Mouse (Mus musculus): ENCODE data around the gene Eif3i. TPM values are rescaled to one million over a fixed set of nuclear protein-coding genes. Genes with fewer than 3 reads are reported as not detected.

The Eif3i gene
- polyA plus RNA-seq, 1 experiment from 2014 or later = 200 TPM

GRCm38 (mm10) chr4:129615801-129616290 is 15.4 kb upstream of the Eif3i start:
- Histone ChIP-seq H3K4me1 (ENCODE audit: control insufficient read depth, insufficient read depth, low read length) (peaks cover 7% of the 10 kb centered on the region; the same call in 1 of the 2 replicates), H3K27ac (ENCODE audit: low read depth, low read length) (no peak overlapping the region), H3K4me2 (no peak overlapping the region), H3K9me3 (replicated peaks; ENCODE audit: control insufficient read depth, low read length) (no peaks in the 10 kb centered on the region), H3K4me3 (ENCODE audit: low read depth, low read length) (no peak overlapping the region), H3K27me3 (ENCODE audit: control insufficient read depth, insufficient read depth, low read length) (no peaks in the 10 kb centered on the region), H3K9ac (ENCODE audit: low read depth, low read length) (no peak overlapping the region), H3K36me3 (ENCODE audit: control insufficient read depth, insufficient read depth, low read length) (no peaks in the 10 kb centered on the region)
- 87% methylated on average over 9 of the region's 9 CpGs for WGBS (ENCODE audit: insufficient replicate concordance)
- no peak for ATAC-seq (replicated peaks; ENCODE audit: insufficient number of reproducible peaks, low FRiP score, low TSS enrichment)

GRCm38 (mm10) chr4:129614093-129614492 is 13.6 kb upstream of the Eif3i start, which contains the start of gene Dcdc2b:
Dcdc2b (minus strand) TSS chr4:129614257.
- no peak within 1 kb of the TSS for H3K27ac ChIP-seq (ENCODE audit: low read depth, low read length)

GRCm38 (mm10) chr4:129610472-129610871 is 10.0 kb upstream of the Eif3i start:
- no peak overlapping the region for H3K4me2 ChIP-seq
- ATAC-seq (replicated peaks; ENCODE audit: insufficient number of reproducible peaks, low FRiP score, low TSS enrichment) = no peak
- H3K4me3 ChIP-seq (ENCODE audit: low read depth, low read length) = no peak overlapping the region
- no peaks in the 10 kb centered on the region for H3K4me1 ChIP-seq (ENCODE audit: control insufficient read depth, insufficient read depth, low read length)
- no peak overlapping the region for H3K27ac ChIP-seq (ENCODE audit: low read depth, low read length)
- no peaks in the 10 kb centered on the region for H3K27me3 ChIP-seq (ENCODE audit: control insufficient read depth, insufficient read depth, low read length)
- peaks cover 8% of the 10 kb centered on the region for H3K36me3 ChIP-seq (ENCODE audit: control insufficient read depth, insufficient read depth, low read length)
- 70% methylated on average over 4 of the region's 4 CpGs for WGBS (ENCODE audit: insufficient replicate concordance)
- no peak overlapping the region for H3K9ac ChIP-seq (ENCODE audit: low read depth, low read length)
- no peaks in the 10 kb centered on the region for H3K9me3 ChIP-seq (replicated peaks; ENCODE audit: control insufficient read depth, low read length)

More at GRCm38 (mm10) chr4:129614093-129614492, 13.6 kb upstream of the Eif3i start, which contains the start of gene Dcdc2b:
- WGBS (ENCODE audit: insufficient replicate concordance) = 84% methylated on average over 6 of the region's 6 CpGs
- no peaks in the 10 kb centered on the region for H3K36me3 ChIP-seq (ENCODE audit: control insufficient read depth, insufficient read depth, low read length)
- H3K4me2 ChIP-seq = no peak within 1 kb of the TSS
- no peaks in the 10 kb centered on the region for H3K9me3 ChIP-seq (replicated peaks; ENCODE audit: control insufficient read depth, low read length)
- peaks cover 7% of the 10 kb centered on the region; the same call in 1 of the 2 replicates for H3K4me1 ChIP-seq (ENCODE audit: control insufficient read depth, insufficient read depth, low read length)
- no peak for ATAC-seq (replicated peaks; ENCODE audit: insufficient number of reproducible peaks, low FRiP score, low TSS enrichment)
- no peak within 1 kb of the TSS for H3K4me3 ChIP-seq (ENCODE audit: low read depth, low read length)
- H3K9ac ChIP-seq (ENCODE audit: low read depth, low read length) = no peak within 1 kb of the TSS
- H3K27me3 ChIP-seq (ENCODE audit: control insufficient read depth, insufficient read depth, low read length) = no peaks in the 10 kb centered on the region

GRCm38 (mm10) chr4:129610026-129610425 is 9.6 kb upstream of the Eif3i start:
- no peak overlapping the region for H3K27ac ChIP-seq (ENCODE audit: low read depth, low read length)
- H3K36me3 ChIP-seq (ENCODE audit: control insufficient read depth, insufficient read depth, low read length) = peaks cover 11% of the 10 kb centered on the region
- no peaks in the 10 kb centered on the region for H3K27me3 ChIP-seq (ENCODE audit: control insufficient read depth, insufficient read depth, low read length)
- H3K9ac ChIP-seq (ENCODE audit: low read depth, low read length) = no peak overlapping the region
- WGBS (ENCODE audit: insufficient replicate concordance) = 84% methylated on average over 4 of the region's 4 CpGs
- no peak overlapping the region for H3K4me3 ChIP-seq (ENCODE audit: low read depth, low read length)
- no peak for ATAC-seq (replicated peaks; ENCODE audit: insufficient number of reproducible peaks, low FRiP score, low TSS enrichment)
- H3K9me3 ChIP-seq (replicated peaks; ENCODE audit: control insufficient read depth, low read length) = no peaks in the 10 kb centered on the region
- no peak overlapping the region for H3K4me2 ChIP-seq
- no peaks in the 10 kb centered on the region for H3K4me1 ChIP-seq (ENCODE audit: control insufficient read depth, insufficient read depth, low read length)

GRCm38 (mm10) chr4:129609139-129609631 is 8.7 kb upstream of the Eif3i start:
- Histone ChIP-seq H3K36me3 (ENCODE audit: control insufficient read depth, insufficient read depth, low read length) (peaks cover 18% of the 10 kb centered on the region), H3K27ac (ENCODE audit: low read depth, low read length) (no peak overlapping the region)
- 79% methylated on average over 12 of the region's 12 CpGs for WGBS (ENCODE audit: insufficient replicate concordance)

GRCm38 (mm10) chr4:129608426-129609025 is 8.1 kb upstream of the Eif3i start:
- Histone ChIP-seq H3K9me3 (replicated peaks; ENCODE audit: control insufficient read depth, low read length) (no peaks in the 10 kb centered on the region), H3K4me2 (no peak overlapping the region), H3K27me3 (ENCODE audit: control insufficient read depth, insufficient read depth, low read length) (no peaks in the 10 kb centered on the region), H3K27ac (ENCODE audit: low read depth, low read length) (no peak overlapping the region), H3K9ac (ENCODE audit: low read depth, low read length) (peak overlapping the region; percentile 34; the same call in 1 of the 2 replicates), H3K4me3 (ENCODE audit: low read depth, low read length) (no peak overlapping the region), H3K36me3 (ENCODE audit: control insufficient read depth, insufficient read depth, low read length) (peaks cover 18% of the 10 kb centered on the region), H3K4me1 (ENCODE audit: control insufficient read depth, insufficient read depth, low read length) (no peaks in the 10 kb centered on the region)
- WGBS (ENCODE audit: insufficient replicate concordance) = 32% methylated on average over 7 of the region's 7 CpGs
- peak; percentile 49; the same call in 1 of the 2 replicates for ATAC-seq (replicated peaks; ENCODE audit: insufficient number of reproducible peaks, low FRiP score, low TSS enrichment)

More at GRCm38 (mm10) chr4:129609139-129609631, 8.7 kb upstream of the Eif3i start:
- no peak overlapping the region for H3K4me2 ChIP-seq
- no peaks in the 10 kb centered on the region for H3K9me3 ChIP-seq (replicated peaks; ENCODE audit: control insufficient read depth, low read length)
- no peak overlapping the region for H3K4me3 ChIP-seq (ENCODE audit: low read depth, low read length)
- ATAC-seq (replicated peaks; ENCODE audit: insufficient number of reproducible peaks, low FRiP score, low TSS enrichment) = no peak
- H3K27me3 ChIP-seq (ENCODE audit: control insufficient read depth, insufficient read depth, low read length) = no peaks in the 10 kb centered on the region
- no peak overlapping the region for H3K9ac ChIP-seq (ENCODE audit: low read depth, low read length)
- no peaks in the 10 kb centered on the region for H3K4me1 ChIP-seq (ENCODE audit: control insufficient read depth, insufficient read depth, low read length)

GRCm38 (mm10) chr4:129588865-129589264 is 11.6 kb downstream of the Eif3i start:
- no peak for ATAC-seq (replicated peaks; ENCODE audit: insufficient number of reproducible peaks, low FRiP score, low TSS enrichment)
- H3K4me2 ChIP-seq = no peak overlapping the region
- 55% methylated on average over 4 of the region's 4 CpGs for WGBS (ENCODE audit: insufficient replicate concordance)
- peaks cover 23% of the 10 kb centered on the region for H3K36me3 ChIP-seq (ENCODE audit: control insufficient read depth, insufficient read depth, low read length)
- H3K4me3 ChIP-seq (ENCODE audit: low read depth, low read length) = no peak overlapping the region
- no peak overlapping the region for H3K27ac ChIP-seq (ENCODE audit: low read depth, low read length)
- H3K9me3 ChIP-seq (replicated peaks; ENCODE audit: control insufficient read depth, low read length) = no peaks in the 10 kb centered on the region
- no peaks in the 10 kb centered on the region for H3K27me3 ChIP-seq (ENCODE audit: control insufficient read depth, insufficient read depth, low read length)
- peaks cover 9% of the 10 kb centered on the region for H3K4me1 ChIP-seq (ENCODE audit: control insufficient read depth, insufficient read depth, low read length)
- no peak overlapping the region for H3K9ac ChIP-seq (ENCODE audit: low read depth, low read length)

- 35% methylated on average over 1 of the region's 1 CpGs for WGBS (ENCODE audit: insufficient replicate concordance)
- peaks cover 9% of the 10 kb centered on the region for H3K4me1 ChIP-seq (ENCODE audit: control insufficient read depth, insufficient read depth, low read length)
- H3K4me3 ChIP-seq (ENCODE audit: low read depth, low read length) = no peak overlapping the region
- no peak for ATAC-seq (replicated peaks; ENCODE audit: insufficient number of reproducible peaks, low FRiP score, low TSS enrichment)
- peaks cover 9% of the 10 kb centered on the region for H3K36me3 ChIP-seq (ENCODE audit: control insufficient read depth, insufficient read depth, low read length)
- H3K9me3 ChIP-seq (replicated peaks; ENCODE audit: control insufficient read depth, low read length) = no peaks in the 10 kb centered on the region
- no peaks in the 10 kb centered on the region for H3K27me3 ChIP-seq (ENCODE audit: control insufficient read depth, insufficient read depth, low read length)
- H3K9ac ChIP-seq (ENCODE audit: low read depth, low read length) = no peak overlapping the region
- no peak overlapping the region for H3K4me2 ChIP-seq
- H3K27ac ChIP-seq (ENCODE audit: low read depth, low read length) = no peak overlapping the region
Measured at GRCm38 (mm10) chr4:129586943-129587342, 13.5 kb downstream of the Eif3i start.

Data from heart, embryonic 11.5 days (tissue).